Mouse (Mus musculus): Measurements from ENCODE around the gene Galnt2. TPM values are rescaled to one million over a fixed set of nuclear protein-coding genes. Genes with fewer than 3 reads are reported as not detected.

Gene Galnt2
- total RNA-seq, 2 experiments from 2014 or later, result 41.9 to 42.7 TPM

DNA sequence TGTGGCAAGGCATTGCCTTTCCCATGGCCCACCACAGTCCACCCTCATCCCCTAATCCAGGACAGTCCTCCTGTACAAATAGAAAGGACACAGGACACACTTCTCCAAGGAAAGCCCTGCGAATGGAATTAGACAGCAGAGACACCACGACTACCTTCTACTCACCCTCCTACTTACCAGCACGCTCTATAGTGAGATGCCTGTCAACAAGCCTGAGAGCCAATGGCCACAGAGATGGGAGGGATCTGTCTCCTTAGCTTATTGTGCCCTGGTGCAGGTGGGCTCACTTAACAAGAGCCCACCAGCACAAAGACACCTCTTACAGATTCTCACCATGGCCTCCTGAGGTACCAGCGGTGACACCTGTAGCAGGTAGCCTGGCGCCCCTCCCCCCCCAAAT, 161.8 kb downstream of the Galnt2 start:
- no peak for DNase-seq
- intact Hi-C loops (cut with DNase I), result no loop called here

DNA sequence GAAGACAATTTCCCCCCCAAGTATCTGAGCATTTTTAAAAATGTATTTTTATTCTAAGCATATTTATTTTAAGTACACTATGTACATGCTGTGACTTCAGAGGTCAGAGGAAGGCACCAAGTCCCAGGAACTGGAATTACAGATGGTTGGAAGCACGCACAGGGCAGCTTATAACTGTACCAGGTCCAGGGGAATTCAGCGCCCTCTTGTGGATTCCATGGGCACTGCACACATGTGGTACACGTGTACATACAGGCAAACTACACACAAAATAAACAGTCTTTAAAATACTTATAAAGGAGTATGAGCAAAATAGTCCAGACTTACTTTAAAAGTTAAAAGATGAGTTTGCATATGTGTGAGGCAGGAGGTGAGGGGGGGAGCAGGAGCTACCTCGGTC, 162.7 kb downstream of the Galnt2 start:
- intact Hi-C loops (cut with DNase I), result no loop called here
- no peak for DNase-seq

GRCm38 (mm10) chr8:124394951-124395350, 163.8 kb downstream of the Galnt2 start:
- intact Hi-C loops (cut with DNase I), result loop anchor here (5.0 kb wide), 1 partner anchor 127 kb away; the partner anchor contains the start of gene Cog2
- DNase-seq, result no peak

Other genes with a start within 250 kb of the Galnt2 start
- gene Abcb10, start 248.3 kb upstream of the Galnt2 start, total RNA-seq (2021), result 10 to 100 TPM; 44.8 to 46.5 TPM
- gene Taf5l, start 210.0 kb upstream of the Galnt2 start, total RNA-seq (2021), result 10 to 100 TPM; 18.4 to 19.1 TPM
- 1 to 10 TPM; 6.7 to 6.9 TPM for gene Urb2, start 209.9 kb upstream of the Galnt2 start, total RNA-seq (2021)
- gene Pgbd5, start 208.3 kb downstream of the Galnt2 start, total RNA-seq (2021), result 1 to 10 TPM; 2.0 to 2.2 TPM

Measured in heart, postnatal 14 days (tissue).